Mouse (Mus musculus) embryonic facial prominence, embryonic 12.5 days (tissue): Measurements from ENCODE around the gene Car14. TPM values are rescaled to one million over a fixed set of nuclear protein-coding genes. Genes with fewer than 3 reads are reported as not detected.

Source experiments
- ATAC-seq: fragments of 200-750 bp; cut with Nextera tagmentation; 2 replicates; pipeline ENCODE4 v1.8.0; 2017; ENCODE audit not compliant: insufficient number of reproducible peaks, insufficient read depth, low FRiP score, low TSS enrichment
- H3K27ac ChIP-seq: fragments of 300-500 bp; sonication (generic); 2 replicates; pipeline ENCODE4 v1.5.1; 2016; ENCODE audit warnings: mild to moderate bottlenecking
- H3K27me3 ChIP-seq: fragments of 300-500 bp; sonication (generic); 2 replicates; pipeline ENCODE4 v1.6.1; 2016; ENCODE audit warnings: mild to moderate bottlenecking, moderate library complexity
- H3K36me3 ChIP-seq: fragments of 300-500 bp; sonication (generic); 2 replicates; pipeline ENCODE4 v1.6.1; 2016; ENCODE audit warnings: mild to moderate bottlenecking
- H3K4me1 ChIP-seq: fragments of 300-500 bp; sonication (generic); 2 replicates; pipeline ENCODE4 v1.6.1; 2016
- H3K4me2 ChIP-seq: fragments of 300-500 bp; sonication (generic); replicated peaks from 2 replicates; pipeline ENCODE4 v1.6.1; 2016; ENCODE audit warnings: mild to moderate bottlenecking, moderate library complexity
- H3K4me3 ChIP-seq: fragments of 300-500 bp; sonication (generic); 2 replicates; pipeline ENCODE4 v1.5.1; 2016; ENCODE audit warnings: mild to moderate bottlenecking
- H3K9ac ChIP-seq: fragments of 300-500 bp; sonication (generic); 2 replicates; pipeline ENCODE4 v1.6.1; 2016; ENCODE audit warnings: mild to moderate bottlenecking, moderate library complexity
- H3K9me3 ChIP-seq: fragments of 300-500 bp; sonication (generic); 2 replicates; pipeline ENCODE4 v1.6.1; 2016; ENCODE audit warnings: mild to moderate bottlenecking, moderate library complexity
- WGBS: fragments of 180-500 bp; shearing (Covaris S2); methylation state at CpG from one replicate; pipeline ENCODE4 v1.1.7; 2016; 5-methylcytosine and 5-hydroxymethylcytosine counted together
- polyA plus RNA-seq: library from polyadenylated mRNA; unstranded; fragments of >200 nt; fragmentation: Nextera tagmentation; extraction: Ambion mirVana; gene quantifications from 2 replicates; pipeline ENCODE4 v1.2.1, GENCODE M21; 2016

Gene Car14
- polyA plus RNA-seq, 1 experiment from 2014 or later = 36.4 TPM

- ATAC-seq = no peak
- Histone ChIP-seq H3K4me3 (no peak overlapping the region), H3K36me3 (peaks cover 6% of the 10 kb centered on the region; the same call in 1 of the 2 replicates), H3K27me3 (no peaks in the 10 kb centered on the region), H3K9ac (no peak overlapping the region), H3K4me2 (no peak overlapping the region), H3K27ac (no peak overlapping the region), H3K9me3 (no peaks in the 10 kb centered on the region), H3K4me1 (peaks cover 16% of the 10 kb centered on the region)
- 86% methylated on average over 4 of the region's 4 CpGs for WGBS
These were observed 16.9 kb downstream of the Car14 start for GRCm38 (mm10) chr3:95887596-95887995.

- ATAC-seq = no peak
- Histone ChIP-seq H3K27ac (no peak overlapping the region), H3K36me3 (peaks cover 6% of the 10 kb centered on the region; the same call in 1 of the 2 replicates), H3K4me2 (no peak overlapping the region), H3K9me3 (no peaks in the 10 kb centered on the region), H3K4me1 (peaks cover 13% of the 10 kb centered on the region; the same call in 1 of the 2 replicates), H3K27me3 (no peaks in the 10 kb centered on the region), H3K9ac (no peak overlapping the region), H3K4me3 (no peak overlapping the region)
- 67% methylated on average over 5 of the region's 5 CpGs for WGBS
These were observed 20.1 kb downstream of the Car14 start for GRCm38 (mm10) chr3:95884400-95884799.

GRCm38 (mm10) chr3:95882816-95883425 is 21.6 kb downstream of the Car14 start:
- H3K9me3 ChIP-seq = no peaks in the 10 kb centered on the region
- 2% methylated on average over 24 of the region's 24 CpGs for WGBS
- H3K27ac ChIP-seq = no peak overlapping the region
- peak; percentile 37; the same call in 1 of the 2 replicates for ATAC-seq
- H3K36me3 ChIP-seq = peaks cover 6% of the 10 kb centered on the region; the same call in 1 of the 2 replicates
- H3K9ac ChIP-seq = peak overlapping the region; percentile 24
- peak overlapping the region; percentile 99 for H3K4me2 ChIP-seq
- H3K4me3 ChIP-seq = peak overlapping the region; percentile 44
- H3K27me3 ChIP-seq = no peaks in the 10 kb centered on the region
- peaks cover 13% of the 10 kb centered on the region; the same call in 1 of the 2 replicates for H3K4me1 ChIP-seq

- ATAC-seq = peak; percentile 98
- 0 out of 2 replicates have a peak, but pooled peaks cover under 1% of the 10 kb centered on the region for H3K36me3 ChIP-seq
- H3K4me1 ChIP-seq = peaks cover 13% of the 10 kb centered on the region; the same call in 1 of the 2 replicates
- peak within 1 kb of the TSS; percentile 30 for H3K9ac ChIP-seq
- WGBS = under 1% methylated on average over 66 of the region's 66 CpGs
- peak within 1 kb of the TSS; percentile 44 for H3K4me3 ChIP-seq
- peak within 1 kb of the TSS; percentile 99 for H3K4me2 ChIP-seq
- no peaks in the 10 kb centered on the region for H3K9me3 ChIP-seq
- no peak within 1 kb of the TSS; the same call in 1 of the 2 replicates for H3K27ac ChIP-seq
- H3K27me3 ChIP-seq = no peaks in the 10 kb centered on the region
These were observed 22.3 kb downstream of the Car14 start, which contains the start of gene Ciart for GRCm38 (mm10) chr3:95881979-95882815. Ciart (minus strand) TSS chr3:95882251.

- no peaks in the 10 kb centered on the region for H3K36me3 ChIP-seq
- H3K4me3 ChIP-seq = no peak overlapping the region
- H3K4me1 ChIP-seq = peaks cover 13% of the 10 kb centered on the region; the same call in 1 of the 2 replicates
- ATAC-seq = no peak
- no peaks in the 10 kb centered on the region for H3K9me3 ChIP-seq
- H3K27me3 ChIP-seq = no peaks in the 10 kb centered on the region
- H3K9ac ChIP-seq = no peak overlapping the region
- no peak overlapping the region for H3K4me2 ChIP-seq
- WGBS = 85% methylated on average over 4 of the region's 4 CpGs
- no peak overlapping the region for H3K27ac ChIP-seq
These were observed 25.4 kb downstream of the Car14 start for GRCm38 (mm10) chr3:95879063-95879462.

GRCm38 (mm10) chr3:95872048-95872447 is 32.4 kb downstream of the Car14 start:
- Histone ChIP-seq H3K27ac (no peak overlapping the region), H3K4me1 (peaks cover 16% of the 10 kb centered on the region), H3K9ac (peak overlapping the region; percentile 78), H3K36me3 (peaks cover 27% of the 10 kb centered on the region), H3K4me3 (peak overlapping the region; percentile 73), H3K4me2 (peak overlapping the region; percentile 75), H3K9me3 (no peaks in the 10 kb centered on the region), H3K27me3 (no peaks in the 10 kb centered on the region)
- ATAC-seq = no peak
- 83% methylated on average over 7 of the region's 7 CpGs for WGBS

GRCm38 (mm10) chr3:95871392-95871867 is 33.1 kb downstream of the Car14 start, which contains the start of gene Mrps21:
Mrps21 (minus strand) TSS chr3:95871519.
- under 1% methylated on average over 33 of the region's 33 CpGs for WGBS
- peak within 1 kb of the TSS; percentile 82 for H3K27ac ChIP-seq

GRCm38 (mm10) chr3:95870976-95871375 is 33.5 kb downstream of the Car14 start:
- Histone ChIP-seq H3K27ac (peak overlapping the region; percentile 82), H3K4me2 (peak overlapping the region; percentile 75), H3K27me3 (no peaks in the 10 kb centered on the region), H3K4me1 (peaks cover 16% of the 10 kb centered on the region), H3K9ac (peak overlapping the region; percentile 78), H3K4me3 (peak overlapping the region; percentile 73), H3K9me3 (no peaks in the 10 kb centered on the region), H3K36me3 (peaks cover 34% of the 10 kb centered on the region)
- ATAC-seq = no peak
- WGBS = 8% methylated on average over 15 of the region's 15 CpGs

More at GRCm38 (mm10) chr3:95871392-95871867, 33.1 kb downstream of the Car14 start, which contains the start of gene Mrps21:
- ATAC-seq = peak; percentile 90
- Histone ChIP-seq H3K4me2 (peak within 1 kb of the TSS; percentile 75), H3K4me1 (peaks cover 16% of the 10 kb centered on the region), H3K27me3 (no peaks in the 10 kb centered on the region), H3K4me3 (peak within 1 kb of the TSS; percentile 73), H3K9me3 (no peaks in the 10 kb centered on the region), H3K36me3 (peaks cover 33% of the 10 kb centered on the region), H3K9ac (peak within 1 kb of the TSS; percentile 78)

- Histone ChIP-seq H3K36me3 (peaks cover 46% of the 10 kb centered on the region), H3K4me3 (no peak overlapping the region), H3K9ac (no peak overlapping the region), H3K27ac (no peak overlapping the region), H3K4me1 (peaks cover 15% of the 10 kb centered on the region), H3K4me2 (no peak overlapping the region), H3K9me3 (no peaks in the 10 kb centered on the region), H3K27me3 (no peaks in the 10 kb centered on the region)
- ATAC-seq = no peak
- 90% methylated on average over 2 of the region's 2 CpGs for WGBS
These were observed 37.1 kb downstream of the Car14 start for GRCm38 (mm10) chr3:95867408-95867807.

GRCm38 (mm10) chr3:95866071-95866470 is 38.4 kb downstream of the Car14 start:
- H3K4me3 ChIP-seq = no peak overlapping the region
- H3K27me3 ChIP-seq = no peaks in the 10 kb centered on the region
- H3K4me1 ChIP-seq = peaks cover 9% of the 10 kb centered on the region; the same call in 1 of the 2 replicates
- H3K36me3 ChIP-seq = peaks cover 46% of the 10 kb centered on the region
- no peak overlapping the region for H3K9ac ChIP-seq
- H3K4me2 ChIP-seq = no peak overlapping the region
- 90% methylated on average over 5 of the region's 5 CpGs for WGBS
- no peak for ATAC-seq
- no peak overlapping the region for H3K27ac ChIP-seq
- H3K9me3 ChIP-seq = no peaks in the 10 kb centered on the region

- ATAC-seq = no peak
- H3K4me1 ChIP-seq = peaks cover 6% of the 10 kb centered on the region; the same call in 1 of the 2 replicates
- H3K36me3 ChIP-seq = peaks cover 46% of the 10 kb centered on the region
- no peak overlapping the region for H3K4me3 ChIP-seq
- no peak overlapping the region for H3K9ac ChIP-seq
- no peaks in the 10 kb centered on the region for H3K9me3 ChIP-seq
- WGBS = 92% methylated on average over 20 of the region's 20 CpGs
- no peak overlapping the region for H3K27ac ChIP-seq
- no peak overlapping the region for H3K4me2 ChIP-seq
- H3K27me3 ChIP-seq = no peaks in the 10 kb centered on the region
These were observed 38.9 kb downstream of the Car14 start for GRCm38 (mm10) chr3:95865571-95865970.
